Mouse (Mus musculus) CH12F3 (cell line): ENCODE results near the gene Fam47e.

ENCODE experiments used
- in situ Hi-C: fragments of 300-500 bp; cut with MboI; formaldehyde crosslinking; loops from 2 replicates; pipeline ENCODE4 v1.14.3; 2020; ENCODE audit warnings: low sequenced_read_pairs

Gene Fam47e

GRCm38 (mm10) chr5:92599030-92599429 lies 44.2 kb downstream of the Fam47e start:
- in situ Hi-C loops: no loop called here

GRCm38 (mm10) chr5:92602691-92603690 lies 48.1 kb downstream of the Fam47e start, which contains the start of gene Stbd1:
TSS of gene Stbd1 (plus strand) at chr5:92603041.
- in situ Hi-C loops: no loop called here

- in situ Hi-C loops: no loop called here
Observed at GRCm38 (mm10) chr5:92604452-92605247, 49.8 kb downstream of the Fam47e start.

GRCm38 (mm10) chr5:92607492-92608229 lies 52.8 kb downstream of the Fam47e start:
- in situ Hi-C loops: no loop called here

- in situ Hi-C loops: no loop called here
Observed at GRCm38 (mm10) chr5:92612756-92613155, 57.9 kb downstream of the Fam47e start.

- in situ Hi-C loops: no loop called here
Observed at GRCm38 (mm10) chr5:92621883-92622282, 67.0 kb downstream of the Fam47e start.

GRCm38 (mm10) chr5:92627896-92628295 lies 73.0 kb downstream of the Fam47e start:
- in situ Hi-C loops: no loop called here

GRCm38 (mm10) chr5:92633526-92633925 lies 78.7 kb downstream of the Fam47e start:
- in situ Hi-C loops: no loop called here

- in situ Hi-C loops: no loop called here
Observed at GRCm38 (mm10) chr5:92634916-92635315, 80.0 kb downstream of the Fam47e start.

- in situ Hi-C loops: no loop called here
Observed at GRCm38 (mm10) chr5:92635891-92636290, 81.0 kb downstream of the Fam47e start.

GRCm38 (mm10) chr5:92640861-92641260 lies 86.0 kb downstream of the Fam47e start:
- in situ Hi-C loops: no loop called here
